Mouse (Mus musculus): Measurements from ENCODE around the gene Adrm1. TPM values are rescaled to one million over a fixed set of nuclear protein-coding genes. Genes with fewer than 3 reads are reported as not detected.

Adrm1 gene
- polyA plus RNA-seq, 1 experiment: 80.0 TPM

DNA sequence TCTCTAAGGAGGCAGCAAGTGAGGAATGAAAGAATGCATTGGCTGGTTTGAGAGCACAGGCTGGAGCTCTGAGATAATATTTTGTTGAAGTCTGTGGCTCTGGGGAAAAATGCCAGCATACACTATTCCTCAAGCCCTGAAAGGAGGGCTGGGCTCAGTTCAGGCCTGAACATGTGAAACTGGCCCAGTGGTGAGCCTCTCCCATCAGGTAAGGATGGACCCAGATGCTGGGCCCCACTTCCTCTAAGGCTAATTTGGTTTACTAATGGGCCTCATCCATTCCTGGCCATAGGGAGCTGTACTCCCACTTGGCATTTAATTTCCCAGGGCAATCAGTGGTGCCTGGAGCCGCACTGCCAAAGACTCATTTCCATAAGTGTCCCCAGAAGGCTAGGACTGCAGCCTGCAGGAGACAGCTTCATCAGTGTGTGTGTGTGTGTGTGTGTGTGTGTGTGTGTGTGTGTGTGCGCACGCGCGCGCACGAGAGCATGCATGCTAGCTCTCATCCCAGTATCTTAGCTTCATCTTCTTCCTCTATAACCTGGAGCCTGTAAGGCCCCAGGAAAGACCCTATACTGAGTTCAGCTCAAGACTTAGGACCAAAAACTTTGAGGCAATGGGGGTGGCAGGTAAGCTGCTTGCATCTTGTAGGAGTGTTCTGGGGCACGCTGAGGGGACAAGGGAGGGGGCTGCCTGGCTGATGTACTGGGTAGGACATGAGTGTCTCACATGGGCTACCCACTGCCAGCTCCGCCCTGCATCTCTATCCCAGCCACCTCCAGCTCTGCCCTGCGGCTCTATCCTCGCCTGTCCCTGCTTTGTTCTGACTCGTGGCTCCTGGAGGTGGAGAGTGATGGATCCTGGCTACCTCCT lies 34.0 kb downstream of the Adrm1 start:
- Histone ChIP-seq H3K4me1 (ENCODE audit: control insufficient read depth, insufficient read depth, low read length) (peaks cover 4% of the 10 kb centered on the region; the same call in 1 of the 2 replicates), H3K27me3 (replicated peaks; ENCODE audit: control insufficient read depth, insufficient read depth, low read length) (no peaks in the 10 kb centered on the region), H3K27ac (ENCODE audit: insufficient read depth, low read depth, low read length) (no peak overlapping the region), H3K4me3 (ENCODE audit: insufficient read depth, low read depth, low read length) (no peak overlapping the region), H3K36me3 (ENCODE audit: control insufficient read depth, insufficient read depth, low read length) (no peaks in the 10 kb centered on the region)
- no peak for DNase-seq
- no peak for TF ChIP-seq POLR2A (IDR thresholded peaks at IDR 0.05; ENCODE audit: low read depth, low read length)
- TF ChIP-seq CTCF (conservative IDR thresholded peaks at IDR 0.05; ENCODE audit: insufficient read depth, insufficient read length, low read depth, low read length): no peak
- 88% methylated on average over 12 of the region's 12 CpGs for WGBS

DNA sequence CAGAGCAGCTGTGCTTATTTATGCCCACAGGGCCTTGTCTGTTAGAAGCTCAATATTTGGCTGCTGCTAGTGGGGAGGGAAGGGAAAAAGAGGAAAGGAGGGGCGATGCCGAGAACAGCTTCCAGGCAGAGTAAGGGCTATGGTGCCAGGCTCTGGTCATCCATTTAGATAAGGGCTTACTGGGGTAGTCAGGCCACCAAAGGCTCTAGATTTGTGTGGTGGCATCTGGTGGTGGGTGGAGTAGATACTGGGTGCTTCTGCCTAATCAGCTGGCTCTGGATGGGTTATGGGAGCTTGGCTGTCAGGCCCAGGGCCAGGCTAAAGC lies 34.6 kb downstream of the Adrm1 start:
- WGBS: 97% methylated on average over 2 of the region's 2 CpGs

DNA sequence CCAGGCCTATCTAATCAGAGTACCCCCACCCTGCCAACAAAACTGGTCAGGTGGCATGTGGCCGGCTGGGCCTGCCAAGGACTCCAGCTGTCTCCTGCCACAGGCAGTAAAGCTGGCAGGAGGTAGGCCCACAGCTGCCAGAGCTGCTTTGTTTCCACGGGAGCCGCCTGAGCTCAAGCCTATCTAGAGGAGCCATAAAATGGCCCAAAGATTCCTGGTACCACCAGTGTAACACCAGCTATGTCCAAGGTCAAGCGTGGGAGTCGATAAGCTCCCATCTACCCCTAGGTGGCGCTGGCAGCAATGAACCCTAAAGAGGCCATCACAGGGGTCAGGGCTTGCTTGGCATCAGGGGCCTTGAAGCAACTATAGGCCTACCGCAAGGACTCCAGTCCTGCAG lies 36.6 kb downstream of the Adrm1 start:
- WGBS: 38% methylated on average over 7 of the region's 7 CpGs
- peak; percentile 77 for DNase-seq
- Histone ChIP-seq H3K27me3 (replicated peaks; ENCODE audit: control insufficient read depth, insufficient read depth, low read length) (no peaks in the 10 kb centered on the region), H3K27ac (ENCODE audit: insufficient read depth, low read depth, low read length) (peak overlapping the region; percentile 49), H3K4me3 (ENCODE audit: insufficient read depth, low read depth, low read length) (no peak overlapping the region), H3K36me3 (ENCODE audit: control insufficient read depth, insufficient read depth, low read length) (no peaks in the 10 kb centered on the region), H3K4me1 (ENCODE audit: control insufficient read depth, insufficient read depth, low read length) (peaks cover 4% of the 10 kb centered on the region; the same call in 1 of the 2 replicates)
- TF ChIP-seq CTCF (conservative IDR thresholded peaks at IDR 0.05; ENCODE audit: insufficient read depth, insufficient read length, low read depth, low read length) (peak; percentile 77), POLR2A (IDR thresholded peaks at IDR 0.05; ENCODE audit: low read depth, low read length) (no peak)

More for the DNA sequence above, 34.6 kb downstream of the Adrm1 start:
- H3K27ac ChIP-seq (ENCODE audit: insufficient read depth, low read depth, low read length): no peak overlapping the region
- H3K36me3 ChIP-seq (ENCODE audit: control insufficient read depth, insufficient read depth, low read length): no peaks in the 10 kb centered on the region
- DNase-seq: no peak
- TF ChIP-seq POLR2A (IDR thresholded peaks at IDR 0.05; ENCODE audit: low read depth, low read length) (no peak), CTCF (conservative IDR thresholded peaks at IDR 0.05; ENCODE audit: insufficient read depth, insufficient read length, low read depth, low read length) (no peak)
- H3K4me1 ChIP-seq (ENCODE audit: control insufficient read depth, insufficient read depth, low read length): peaks cover 4% of the 10 kb centered on the region; the same call in 1 of the 2 replicates
- H3K27me3 ChIP-seq (replicated peaks; ENCODE audit: control insufficient read depth, insufficient read depth, low read length): no peaks in the 10 kb centered on the region
- no peak overlapping the region for H3K4me3 ChIP-seq (ENCODE audit: insufficient read depth, low read depth, low read length)

DNA sequence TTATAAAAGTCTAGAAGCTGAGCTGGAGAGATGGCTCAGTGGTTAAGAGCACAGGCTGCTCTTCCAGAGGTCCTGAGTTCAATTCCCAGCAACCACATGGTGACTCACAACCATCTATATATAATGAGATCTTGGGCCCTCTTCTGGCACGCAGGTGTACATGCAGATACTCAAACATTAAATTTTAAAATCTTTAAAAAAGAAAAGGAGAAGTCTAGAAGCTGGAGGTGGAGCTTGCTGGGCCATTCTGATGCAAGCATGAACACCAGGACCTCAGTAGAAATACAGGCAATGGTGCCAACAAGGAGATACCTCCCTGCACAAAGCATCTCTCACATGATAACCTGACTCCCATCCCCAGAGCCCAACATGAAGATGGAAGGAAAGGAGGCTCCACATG lies 37.7 kb downstream of the Adrm1 start:
- TF ChIP-seq CTCF (conservative IDR thresholded peaks at IDR 0.05; ENCODE audit: insufficient read depth, insufficient read length, low read depth, low read length): no peak
- no peak for TF ChIP-seq POLR2A (IDR thresholded peaks at IDR 0.05; ENCODE audit: low read depth, low read length)
- H3K27ac ChIP-seq (ENCODE audit: insufficient read depth, low read depth, low read length): no peak overlapping the region
- no peak for DNase-seq
- no peak overlapping the region for H3K4me3 ChIP-seq (ENCODE audit: insufficient read depth, low read depth, low read length)
- H3K4me1 ChIP-seq (ENCODE audit: control insufficient read depth, insufficient read depth, low read length): peaks cover 9% of the 10 kb centered on the region
- H3K27me3 ChIP-seq (replicated peaks; ENCODE audit: control insufficient read depth, insufficient read depth, low read length): no peaks in the 10 kb centered on the region
- WGBS: 77% methylated on average over 1 of the region's 1 CpGs
- H3K36me3 ChIP-seq (ENCODE audit: control insufficient read depth, insufficient read depth, low read length): no peaks in the 10 kb centered on the region

DNA sequence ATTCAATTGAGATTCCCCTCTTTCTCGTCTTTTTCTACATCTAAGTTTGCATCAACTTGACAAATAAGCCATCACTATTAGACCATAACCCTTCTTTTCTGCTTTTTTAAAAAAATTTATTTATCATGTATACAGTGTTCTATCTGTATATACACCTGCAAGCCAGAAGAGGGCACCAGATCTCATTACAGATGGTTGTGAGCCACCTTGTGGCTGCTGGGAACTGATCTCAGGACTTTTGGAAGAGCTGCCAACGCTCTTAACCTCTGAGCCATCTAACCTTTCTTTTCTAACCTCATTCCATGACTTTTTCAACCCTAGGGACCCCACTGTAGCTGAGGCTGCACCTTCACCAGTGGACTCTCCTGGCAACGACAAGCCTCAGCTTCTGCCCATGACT lies 41.0 kb downstream of the Adrm1 start:
- no peak for DNase-seq
- no peaks in the 10 kb centered on the region for H3K36me3 ChIP-seq (ENCODE audit: control insufficient read depth, insufficient read depth, low read length)
- H3K27ac ChIP-seq (ENCODE audit: insufficient read depth, low read depth, low read length): no peak overlapping the region
- H3K4me1 ChIP-seq (ENCODE audit: control insufficient read depth, insufficient read depth, low read length): peaks cover 42% of the 10 kb centered on the region
- TF ChIP-seq POLR2A (IDR thresholded peaks at IDR 0.05; ENCODE audit: low read depth, low read length) (no peak), CTCF (conservative IDR thresholded peaks at IDR 0.05; ENCODE audit: insufficient read depth, insufficient read length, low read depth, low read length) (no peak)
- 93% methylated on average over 3 of the region's 3 CpGs for WGBS
- H3K27me3 ChIP-seq (replicated peaks; ENCODE audit: control insufficient read depth, insufficient read depth, low read length): no peaks in the 10 kb centered on the region
- H3K4me3 ChIP-seq (ENCODE audit: insufficient read depth, low read depth, low read length): no peak overlapping the region

DNA sequence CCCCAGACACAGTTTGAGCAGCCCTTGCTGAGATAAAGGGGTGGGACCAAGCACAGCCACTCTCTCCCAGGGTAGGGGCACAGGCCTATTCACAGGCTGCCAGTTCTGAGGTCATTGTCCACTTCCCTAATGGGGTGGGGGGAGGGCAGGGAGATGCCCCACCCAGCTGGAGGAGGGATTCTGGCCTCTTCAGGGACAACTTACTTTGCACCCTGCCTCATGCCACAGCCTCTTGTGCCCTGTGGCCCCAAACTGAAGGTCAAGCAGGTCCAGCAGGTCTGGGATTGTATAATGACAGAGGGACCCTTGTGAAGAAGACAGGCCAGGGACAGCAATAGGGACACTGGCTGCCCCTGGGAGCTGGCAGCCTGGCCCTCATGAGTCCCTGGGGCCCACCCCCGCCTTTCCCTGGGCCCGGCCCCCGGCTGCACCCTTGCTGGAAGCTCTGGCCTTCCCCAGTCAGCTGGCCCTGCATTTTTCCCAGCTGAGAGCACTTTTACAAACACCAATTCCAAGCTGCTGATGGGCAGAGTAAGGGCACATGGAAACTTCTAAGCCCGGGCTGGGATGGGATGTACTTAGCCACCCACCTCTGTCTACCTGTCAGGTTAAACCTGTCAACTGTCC lies 43.2 kb downstream of the Adrm1 start:
- H3K36me3 ChIP-seq (ENCODE audit: control insufficient read depth, insufficient read depth, low read length): no peaks in the 10 kb centered on the region
- no peak overlapping the region for H3K4me3 ChIP-seq (ENCODE audit: insufficient read depth, low read depth, low read length)
- H3K4me1 ChIP-seq (ENCODE audit: control insufficient read depth, insufficient read depth, low read length): peaks cover 57% of the 10 kb centered on the region
- 9% methylated on average over 4 of the region's 4 CpGs for WGBS
- no peak for TF ChIP-seq CTCF (conservative IDR thresholded peaks at IDR 0.05; ENCODE audit: insufficient read depth, insufficient read length, low read depth, low read length)
- no peak for TF ChIP-seq POLR2A (IDR thresholded peaks at IDR 0.05; ENCODE audit: low read depth, low read length)
- no peaks in the 10 kb centered on the region for H3K27me3 ChIP-seq (replicated peaks; ENCODE audit: control insufficient read depth, insufficient read depth, low read length)
- peak; percentile 88 for DNase-seq
- H3K27ac ChIP-seq (ENCODE audit: insufficient read depth, low read depth, low read length): peak overlapping the region; percentile 90

DNA sequence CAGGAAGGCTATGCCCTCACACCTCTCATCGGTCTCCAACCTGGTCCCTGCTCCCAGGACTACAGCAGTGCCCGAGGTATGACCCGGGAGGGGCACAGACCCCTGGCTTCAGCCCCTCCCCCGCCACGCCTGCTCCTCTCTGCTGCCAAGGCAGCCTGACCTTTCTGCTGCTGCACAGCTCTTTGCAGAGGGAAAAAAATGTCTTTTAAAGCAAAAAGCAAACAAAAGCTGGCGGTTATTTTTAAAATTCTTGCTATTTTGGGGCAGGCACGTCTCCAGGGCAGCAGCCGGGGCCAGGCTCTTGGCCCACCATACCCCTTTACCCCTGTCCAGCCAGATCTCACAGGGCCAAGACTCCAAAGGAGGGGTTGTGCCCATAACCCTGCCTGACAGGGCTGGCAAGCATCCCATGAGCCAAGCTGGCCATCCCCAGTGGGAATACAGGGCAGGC lies 43.8 kb downstream of the Adrm1 start:
- no peak for TF ChIP-seq POLR2A (IDR thresholded peaks at IDR 0.05; ENCODE audit: low read depth, low read length)
- TF ChIP-seq CTCF (conservative IDR thresholded peaks at IDR 0.05; ENCODE audit: insufficient read depth, insufficient read length, low read depth, low read length): no peak
- 12% methylated on average over 8 of the region's 8 CpGs for WGBS
- DNase-seq: peak; percentile 80
- Histone ChIP-seq H3K36me3 (ENCODE audit: control insufficient read depth, insufficient read depth, low read length) (no peaks in the 10 kb centered on the region), H3K4me1 (ENCODE audit: control insufficient read depth, insufficient read depth, low read length) (peaks cover 63% of the 10 kb centered on the region), H3K27me3 (replicated peaks; ENCODE audit: control insufficient read depth, insufficient read depth, low read length) (no peaks in the 10 kb centered on the region), H3K27ac (ENCODE audit: insufficient read depth, low read depth, low read length) (peak overlapping the region; percentile 90), H3K4me3 (ENCODE audit: insufficient read depth, low read depth, low read length) (no peak overlapping the region)

Measured in kidney, adult 2 months (tissue).